Mouse (Mus musculus) spleen, postnatal 36 days (tissue): ENCODE data around the gene Sfrp4.

Source experiments
- DNase-seq, 2 experiments: peaks; one replicate each; pipeline ENCODE4 v3.0.0; 2022; ENCODE audit warnings: low spot score in 2 of 2, mixed read lengths in 1 of 2

Sfrp4 gene

DNA sequence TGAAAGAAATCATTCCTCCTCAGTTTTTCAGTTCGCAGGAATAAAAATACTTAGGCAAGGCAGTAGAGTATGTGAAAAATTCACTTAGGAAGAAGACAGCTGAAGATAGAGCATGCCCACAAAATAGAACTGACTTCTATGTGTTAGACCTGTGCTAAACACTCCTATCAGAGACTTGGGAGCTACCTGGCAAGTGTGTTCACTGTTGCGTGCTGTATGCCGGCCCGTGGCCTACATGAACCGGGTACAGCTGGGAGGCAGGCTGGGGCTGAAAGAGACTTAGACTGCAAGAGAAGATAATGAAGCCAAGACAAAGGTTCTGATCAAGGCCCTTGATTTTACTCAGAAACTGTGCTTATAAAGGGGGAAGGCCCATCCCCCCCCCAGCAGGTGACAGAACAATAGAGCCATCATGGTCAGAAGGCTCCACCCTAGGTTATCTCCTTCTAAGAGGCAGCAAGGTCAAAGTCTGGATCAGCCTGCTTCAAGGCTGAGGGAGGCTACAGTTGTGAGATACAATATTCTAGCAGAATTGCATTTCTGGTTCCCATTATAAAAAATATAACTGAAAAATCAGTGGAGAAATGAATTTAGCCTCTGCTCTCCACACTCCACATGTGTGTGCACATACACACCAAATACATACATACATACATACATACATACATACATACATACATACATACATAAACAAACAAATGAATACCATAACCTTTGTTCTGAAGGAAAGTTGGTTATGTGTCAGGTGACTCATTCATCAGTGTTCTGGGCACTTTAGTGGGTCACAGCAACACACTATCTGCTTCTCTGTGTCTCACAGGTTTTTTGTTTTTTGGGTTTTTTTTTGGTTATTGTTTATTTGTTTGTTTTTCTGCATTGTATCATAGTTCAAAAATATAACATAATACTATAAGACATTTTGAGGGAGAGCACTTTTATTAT is 8.1 kb downstream of the Sfrp4 start:
- no peak for DNase-seq

DNA sequence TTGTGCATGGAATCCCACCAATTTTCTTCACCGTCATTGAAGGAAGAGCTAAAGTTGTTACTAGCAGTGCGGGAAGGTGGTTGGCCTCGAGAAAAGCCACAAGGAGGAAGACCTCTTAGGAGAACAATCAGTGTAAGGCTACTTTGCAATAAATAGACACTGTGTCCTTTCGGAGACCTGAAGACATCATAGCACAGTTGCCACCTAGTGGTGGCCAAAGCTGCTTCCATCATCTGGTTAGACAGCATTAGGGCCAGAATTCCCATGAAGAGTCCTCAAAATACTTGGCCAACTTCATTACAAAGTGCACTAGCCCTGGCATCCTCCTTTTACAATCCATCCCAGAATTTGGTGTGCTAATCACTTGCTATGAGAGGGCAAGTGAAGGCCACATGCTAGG is 13.2 kb downstream of the Sfrp4 start:
- no peak for DNase-seq

DNA sequence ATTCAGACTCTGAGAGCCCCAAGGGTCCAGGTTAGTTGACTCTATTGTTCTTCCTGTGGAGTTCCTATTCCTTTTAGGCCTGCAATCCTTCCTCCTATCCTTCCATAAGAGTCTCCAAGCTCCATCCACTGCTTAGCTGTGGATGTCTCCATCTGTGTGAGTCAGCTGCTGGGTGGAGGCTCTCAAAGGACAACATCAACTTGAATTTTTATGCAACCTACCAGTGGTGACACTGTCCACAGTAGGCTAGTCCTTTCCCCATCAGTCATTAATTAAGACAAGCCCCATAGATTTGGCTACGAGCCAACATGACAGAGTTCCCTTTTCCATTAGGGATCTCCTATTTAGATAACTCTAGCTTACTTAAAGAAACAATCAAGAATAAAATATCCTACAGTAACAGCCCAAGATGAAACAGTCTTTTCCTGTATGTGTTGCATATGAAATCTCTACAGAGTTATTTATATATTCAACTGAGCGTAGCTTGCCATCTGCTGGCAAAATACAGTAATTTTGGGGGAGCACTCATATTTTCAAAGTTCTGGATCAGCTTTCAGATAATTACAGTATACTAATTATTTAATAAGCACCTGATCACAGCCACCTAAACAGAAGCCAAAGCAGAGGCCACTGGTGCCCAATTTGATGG is 17.4 kb downstream of the Sfrp4 start:
- no peak for DNase-seq

DNA sequence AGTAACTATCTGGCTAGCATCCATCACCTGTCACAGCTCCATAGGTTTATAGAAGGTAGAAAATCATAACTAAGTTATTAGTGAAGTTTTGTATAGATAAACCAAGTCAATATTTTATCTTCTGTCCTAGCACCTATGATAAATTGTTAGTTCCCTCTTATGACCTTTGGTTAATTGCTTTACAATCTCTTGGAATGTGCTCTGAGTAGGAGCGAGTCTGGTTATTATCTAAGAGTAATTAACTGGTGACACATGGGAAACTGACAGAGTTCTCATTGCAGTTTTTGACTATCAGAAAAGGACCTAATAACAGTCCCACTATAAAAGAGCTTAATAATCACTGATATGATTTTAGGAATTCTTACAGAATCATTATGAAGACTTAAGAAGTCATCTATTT is 20.6 kb downstream of the Sfrp4 start:
- DNase-seq = no peak

DNA sequence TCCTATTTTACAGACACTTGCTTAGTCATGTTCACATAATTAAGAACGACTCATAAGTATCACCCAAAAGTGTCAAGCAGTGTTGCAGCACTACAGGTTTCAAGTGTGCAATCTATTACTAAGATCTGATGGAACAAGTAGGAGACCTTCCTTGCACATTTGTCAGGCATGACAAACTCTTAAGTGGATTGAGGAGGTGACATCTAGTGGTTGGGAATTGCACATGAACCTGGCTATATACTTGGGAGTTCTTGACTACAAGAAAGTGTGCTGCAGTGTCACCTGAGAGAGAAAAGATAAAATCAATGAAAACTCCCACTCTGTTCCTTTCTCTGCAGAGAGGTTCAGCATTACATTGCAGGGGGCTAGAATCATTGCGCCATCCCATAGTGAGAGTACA is 21.3 kb downstream of the Sfrp4 start:
- DNase-seq = no peak

DNA sequence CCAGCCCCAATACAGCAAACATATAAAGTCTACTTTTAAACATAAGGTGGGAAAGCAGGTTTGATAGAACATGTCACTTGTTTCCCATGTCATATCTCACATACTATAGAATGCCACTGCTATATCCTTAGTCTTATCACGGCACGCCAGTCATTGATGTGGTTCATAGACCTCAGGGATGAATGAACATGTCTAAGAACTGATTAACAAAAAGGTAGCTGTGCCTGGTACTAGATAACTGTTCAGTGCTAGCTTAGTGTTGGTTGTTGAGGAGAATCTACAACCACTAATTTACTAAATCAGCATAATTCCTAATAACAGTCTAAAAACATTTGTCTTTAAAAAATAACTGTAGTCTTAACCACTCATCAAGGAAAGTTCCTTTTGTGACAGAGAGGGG is 26.9 kb downstream of the Sfrp4 start:
- peak; percentile 7 to 39 for DNase-seq

DNA sequence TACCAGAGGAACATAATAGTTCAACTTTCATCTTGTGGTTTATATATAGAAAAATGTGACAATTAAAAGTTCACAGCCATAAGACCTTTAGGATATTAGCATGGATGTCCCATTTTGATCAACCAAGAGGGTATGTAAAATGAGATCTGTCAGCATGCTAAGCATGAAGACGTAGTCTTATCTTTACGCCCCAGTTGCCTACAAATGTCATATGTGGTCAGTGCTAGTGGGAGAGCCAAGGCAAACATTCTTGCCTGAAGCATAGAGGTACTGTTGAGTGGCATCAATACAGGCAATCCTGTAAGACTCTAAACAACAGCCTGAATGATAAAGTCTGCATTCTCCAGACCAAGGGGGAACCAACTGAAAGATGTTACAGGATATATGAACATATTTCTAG is 29.5 kb downstream of the Sfrp4 start:
- DNase-seq = peak in 1 of 2 experiments; percentile 21

DNA sequence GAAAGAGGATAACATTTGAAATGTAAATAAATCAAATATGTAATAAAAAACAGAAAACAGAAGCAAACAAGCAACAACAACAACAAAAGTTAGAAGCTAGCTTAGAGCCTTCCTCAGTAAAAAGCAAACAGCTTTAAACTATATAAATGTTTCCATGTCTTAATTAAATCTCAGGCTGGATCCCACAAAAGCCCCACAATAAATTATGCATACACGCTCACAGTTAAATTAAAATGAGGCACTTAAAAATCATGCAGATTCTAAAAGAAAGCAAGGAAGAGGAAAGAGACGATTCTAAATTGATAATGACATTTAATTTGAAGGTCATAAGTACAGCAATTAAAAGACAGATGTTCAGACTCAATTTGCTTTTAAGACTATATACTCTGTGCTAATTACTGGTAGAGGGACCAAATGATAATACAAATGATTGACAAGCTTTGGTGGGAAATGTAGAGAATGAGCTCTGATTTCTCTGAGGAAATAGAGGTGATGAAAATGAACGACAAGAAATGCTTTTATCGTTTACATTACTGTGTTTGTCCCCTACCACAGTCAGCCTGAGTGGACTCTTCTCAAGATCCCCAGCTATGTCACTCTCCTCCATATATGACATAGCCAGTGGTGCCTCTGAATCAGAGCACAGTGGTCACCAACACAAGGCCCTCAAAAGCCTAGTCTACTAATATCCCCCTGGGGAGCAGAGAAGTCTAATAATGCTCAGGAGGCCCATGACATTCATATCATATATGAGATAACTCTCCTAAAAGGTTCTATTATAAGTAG is 45.6 kb downstream of the Sfrp4 start:
- no peak for DNase-seq

DNA sequence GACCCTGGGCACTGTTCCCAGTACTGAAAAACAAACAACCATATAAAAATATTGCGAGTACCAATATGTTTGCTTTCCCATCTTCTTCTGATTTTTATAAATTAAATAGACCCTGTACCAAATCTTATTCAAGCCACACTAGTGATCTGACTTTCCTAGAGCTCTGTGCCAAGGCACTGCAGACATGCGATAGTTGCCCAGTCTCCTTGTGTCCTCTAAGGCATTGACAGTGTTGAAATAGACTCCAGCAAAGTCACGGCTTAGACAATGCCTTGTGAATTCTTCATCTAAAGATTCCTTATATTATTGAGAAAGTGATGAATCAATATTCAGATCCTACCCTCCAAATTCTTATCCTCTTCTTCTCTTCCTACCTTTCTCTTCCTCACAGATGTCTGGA is 51.1 kb downstream of the Sfrp4 start:
- DNase-seq = no peak

DNA sequence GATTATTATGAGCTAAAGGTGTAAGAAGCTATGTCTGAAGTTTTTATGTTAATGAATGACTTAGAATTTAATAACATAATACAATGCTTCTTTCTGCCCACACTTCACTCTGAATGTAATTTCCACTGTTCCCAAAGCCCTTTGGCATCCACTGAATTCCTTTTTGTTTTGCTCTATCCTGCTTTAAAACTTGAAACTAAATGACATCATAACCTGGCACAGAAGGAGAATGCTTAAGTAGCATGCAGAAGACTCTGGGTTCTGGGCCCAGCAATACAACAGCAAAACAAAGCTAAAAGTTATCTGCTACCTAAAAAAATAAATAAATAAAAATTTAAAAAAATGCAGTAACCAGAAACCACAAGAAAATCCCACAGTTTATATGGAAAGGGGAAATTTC is 51.7 kb downstream of the Sfrp4 start:
- no peak for DNase-seq
